Mouse (Mus musculus): Measurements from ENCODE around the gene Ankrd28. TPM values are rescaled to one million over a fixed set of nuclear protein-coding genes. Genes with fewer than 3 reads are reported as not detected.

Ankrd28 gene
- polyA plus RNA-seq, 1 experiment from 2014 or later, result 8.4 TPM

DNA sequence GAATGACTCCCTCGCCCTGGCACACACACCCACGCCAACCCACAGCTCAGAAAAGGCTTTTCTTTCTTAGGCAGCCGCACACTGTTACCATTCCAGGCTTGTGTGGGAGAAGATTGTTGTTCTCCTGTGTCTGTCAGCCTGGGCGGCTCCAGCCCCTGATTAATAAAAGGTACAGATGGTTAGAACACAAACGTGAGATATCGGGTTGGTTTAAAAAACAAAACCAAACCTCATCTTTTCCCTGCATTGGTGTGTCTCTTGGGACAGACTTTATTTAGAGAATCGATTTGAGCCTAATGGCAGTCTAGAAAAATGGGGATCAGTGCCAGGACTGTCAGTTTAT is 890 bp upstream of the Ankrd28 start:
- peak overlapping the region; percentile 68 for H3K9ac ChIP-seq
- 0 out of 2 replicates have a peak, but pooled peaks cover 6% of the 10 kb centered on the region for H3K4me1 ChIP-seq
- WGBS, result 7% methylated on average over 7 of the region's 7 CpGs
- H3K27me3 ChIP-seq, result no peaks in the 10 kb centered on the region
- no peaks in the 10 kb centered on the region for H3K36me3 ChIP-seq
- no peaks in the 10 kb centered on the region for H3K9me3 ChIP-seq (replicated peaks)
- no peak for ATAC-seq (replicated peaks; ENCODE audit: low FRiP score)
- peak overlapping the region; percentile 82 for H3K27ac ChIP-seq
- H3K4me3 ChIP-seq (replicated peaks), result peak overlapping the region; percentile 96
- H3K4me2 ChIP-seq, result peak overlapping the region; percentile 92

DNA sequence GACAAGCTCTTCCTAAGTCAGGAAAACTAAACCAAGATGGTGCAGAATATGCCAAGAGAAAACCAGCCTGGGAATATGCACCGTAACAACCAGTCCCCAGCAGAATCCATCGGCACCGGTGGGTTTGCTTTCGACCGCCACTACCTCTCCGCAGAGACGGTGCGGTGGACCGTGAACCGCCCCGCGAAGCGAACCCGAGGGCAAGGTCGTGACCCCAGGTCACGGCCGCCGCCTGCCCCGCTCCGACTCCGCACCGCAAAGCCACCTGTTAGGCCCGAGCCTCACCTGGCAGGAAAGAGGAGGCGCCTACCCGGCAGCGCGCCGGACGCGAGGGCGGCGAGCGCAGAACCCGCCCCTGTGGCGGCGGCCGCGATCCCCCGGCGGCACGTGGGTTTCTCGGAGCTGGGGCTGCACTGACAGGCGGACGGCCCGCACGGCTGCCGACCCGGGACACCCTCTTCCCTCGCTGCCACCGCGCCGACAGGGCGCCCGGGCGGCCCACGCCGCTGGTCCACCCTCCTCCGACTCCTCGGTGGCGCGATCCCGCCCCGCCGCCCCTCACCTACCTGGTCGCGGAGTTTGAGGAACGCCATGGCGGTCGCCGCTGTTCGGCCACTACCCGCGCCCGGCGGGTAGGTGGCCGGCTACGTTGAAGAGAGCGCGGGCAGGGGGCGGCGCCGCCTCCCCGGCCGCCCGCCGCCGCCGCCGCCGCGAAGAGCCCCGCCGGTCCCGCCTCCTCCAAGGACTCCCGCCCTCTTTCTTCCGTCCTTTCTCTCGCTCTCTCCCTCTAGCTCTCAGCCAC is 489 bp downstream of the Ankrd28 start:
- Histone ChIP-seq H3K9ac (peak overlapping the region; percentile 82), H3K36me3 (no peaks in the 10 kb centered on the region), H3K27me3 (no peaks in the 10 kb centered on the region), H3K4me2 (peak overlapping the region; percentile 92), H3K27ac (peak overlapping the region; percentile 97), H3K9me3 (replicated peaks) (no peaks in the 10 kb centered on the region), H3K4me1 (0 out of 2 replicates have a peak, but pooled peaks cover 6% of the 10 kb centered on the region), H3K4me3 (replicated peaks) (peak overlapping the region; percentile 96)
- peak; percentile 80 for ATAC-seq (replicated peaks; ENCODE audit: low FRiP score)
- WGBS, result under 1% methylated on average over 80 of the region's 97 CpGs

DNA sequence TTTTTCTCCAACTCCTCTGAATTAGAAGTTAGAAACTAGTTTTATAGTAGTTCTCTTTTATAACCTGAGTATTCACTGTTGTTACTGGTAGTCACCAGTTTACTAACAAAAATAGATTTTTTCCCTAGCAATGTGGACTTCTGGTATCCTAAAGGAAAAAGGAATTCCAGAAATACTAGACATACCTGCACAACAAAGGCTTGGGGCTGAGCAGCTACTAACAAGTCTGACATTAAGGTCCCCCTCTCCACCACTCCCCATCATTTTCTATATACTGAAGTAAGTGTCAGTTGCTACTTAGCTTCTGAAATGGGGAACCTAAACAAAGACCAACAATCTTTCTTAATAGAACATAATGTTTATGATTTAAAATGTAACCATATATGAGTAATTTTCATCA is 3.2 kb downstream of the Ankrd28 start:
- Histone ChIP-seq H3K27me3 (no peaks in the 10 kb centered on the region), H3K27ac (no peak overlapping the region), H3K4me2 (no peak overlapping the region), H3K9me3 (replicated peaks) (no peaks in the 10 kb centered on the region), H3K36me3 (no peaks in the 10 kb centered on the region), H3K4me3 (replicated peaks) (no peak overlapping the region), H3K4me1 (0 out of 2 replicates have a peak, but pooled peaks cover 6% of the 10 kb centered on the region), H3K9ac (no peak overlapping the region)
- ATAC-seq (replicated peaks; ENCODE audit: low FRiP score), result no peak

DNA sequence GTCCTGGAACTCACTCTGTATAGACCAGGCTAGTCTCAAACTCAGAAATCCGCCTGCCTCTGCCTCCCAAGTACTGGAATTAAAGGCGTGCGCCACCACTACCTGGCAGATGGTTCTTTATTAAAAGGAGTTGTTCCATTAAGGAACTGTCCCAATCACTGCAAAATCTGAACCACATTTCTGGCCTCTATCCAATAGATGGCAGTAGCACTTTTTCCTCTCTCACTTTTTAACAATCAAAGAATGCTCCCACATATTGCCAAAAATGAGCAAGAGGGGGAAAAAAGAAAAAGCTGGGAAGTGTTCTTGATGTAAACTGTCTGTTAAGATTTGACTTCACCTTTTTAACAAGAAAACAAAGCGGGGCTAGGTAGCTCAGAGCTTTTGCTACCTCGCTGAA is 20.5 kb downstream of the Ankrd28 start:
- Histone ChIP-seq H3K36me3 (peaks cover 7% of the 10 kb centered on the region; the same call in 1 of the 2 replicates), H3K27ac (no peak overlapping the region), H3K4me2 (no peak overlapping the region), H3K4me1 (no peaks in the 10 kb centered on the region), H3K9ac (no peak overlapping the region), H3K9me3 (replicated peaks) (no peaks in the 10 kb centered on the region), H3K4me3 (replicated peaks) (no peak overlapping the region), H3K27me3 (no peaks in the 10 kb centered on the region)
- WGBS, result 92% methylated on average over 5 of the region's 5 CpGs
- ATAC-seq (replicated peaks; ENCODE audit: low FRiP score), result no peak

DNA sequence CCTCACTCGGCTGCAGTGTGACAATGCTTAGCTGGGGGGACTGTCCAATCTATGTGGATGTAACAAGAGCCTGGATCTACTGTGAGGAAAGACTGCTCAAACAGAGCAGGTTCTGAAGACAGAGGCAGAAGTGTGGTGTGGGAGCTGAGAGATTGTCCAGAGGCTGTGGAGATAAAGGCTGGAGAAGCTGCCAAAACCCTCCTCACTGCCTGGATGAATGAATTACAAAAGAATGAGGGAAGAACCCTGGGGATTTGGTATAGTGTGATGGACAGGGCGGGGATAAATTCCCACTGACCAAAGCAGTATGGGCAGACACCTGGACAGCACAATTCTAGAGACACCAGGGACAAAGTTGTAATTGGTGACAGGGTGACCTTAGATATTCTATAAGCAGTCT is 26.7 kb downstream of the Ankrd28 start:
- H3K9me3 ChIP-seq (replicated peaks), result no peaks in the 10 kb centered on the region
- H3K27me3 ChIP-seq, result no peaks in the 10 kb centered on the region
- no peak overlapping the region for H3K27ac ChIP-seq
- WGBS, result 62% methylated on average over 2 of the region's 2 CpGs
- ATAC-seq (replicated peaks; ENCODE audit: low FRiP score), result no peak
- peaks cover 3% of the 10 kb centered on the region; the same call in 1 of the 2 replicates for H3K4me1 ChIP-seq
- peaks cover 7% of the 10 kb centered on the region; the same call in 1 of the 2 replicates for H3K36me3 ChIP-seq
- no peak overlapping the region for H3K4me2 ChIP-seq
- no peak overlapping the region for H3K4me3 ChIP-seq (replicated peaks)
- H3K9ac ChIP-seq, result no peak overlapping the region

DNA sequence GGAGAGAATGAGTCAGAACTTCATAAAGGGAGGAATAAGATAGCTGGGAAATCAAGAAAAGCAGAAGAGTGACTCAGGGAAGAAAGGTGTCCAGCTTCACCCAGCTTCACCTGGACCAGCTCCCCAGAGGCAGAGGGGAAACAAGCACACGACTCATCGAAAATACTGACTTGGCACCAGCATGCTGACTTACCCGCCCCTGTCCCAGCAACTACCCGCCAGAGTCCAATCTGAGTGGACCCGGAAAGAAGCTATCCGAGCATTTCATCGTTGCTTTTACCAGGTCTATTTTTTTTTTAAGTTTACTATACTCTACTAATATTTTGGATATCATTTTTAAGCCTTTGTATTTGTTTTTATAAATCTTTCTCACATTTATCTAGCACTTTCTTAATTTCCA is 29.5 kb downstream of the Ankrd28 start:
- H3K4me3 ChIP-seq (replicated peaks), result no peak overlapping the region
- H3K27ac ChIP-seq, result no peak overlapping the region
- no peaks in the 10 kb centered on the region for H3K36me3 ChIP-seq
- no peak overlapping the region for H3K9ac ChIP-seq
- WGBS, result 79% methylated on average over 7 of the region's 7 CpGs
- H3K9me3 ChIP-seq (replicated peaks), result no peaks in the 10 kb centered on the region
- H3K4me2 ChIP-seq, result no peak overlapping the region
- H3K4me1 ChIP-seq, result peaks cover 3% of the 10 kb centered on the region; the same call in 1 of the 2 replicates
- H3K27me3 ChIP-seq, result no peaks in the 10 kb centered on the region
- no peak for ATAC-seq (replicated peaks; ENCODE audit: low FRiP score)

DNA sequence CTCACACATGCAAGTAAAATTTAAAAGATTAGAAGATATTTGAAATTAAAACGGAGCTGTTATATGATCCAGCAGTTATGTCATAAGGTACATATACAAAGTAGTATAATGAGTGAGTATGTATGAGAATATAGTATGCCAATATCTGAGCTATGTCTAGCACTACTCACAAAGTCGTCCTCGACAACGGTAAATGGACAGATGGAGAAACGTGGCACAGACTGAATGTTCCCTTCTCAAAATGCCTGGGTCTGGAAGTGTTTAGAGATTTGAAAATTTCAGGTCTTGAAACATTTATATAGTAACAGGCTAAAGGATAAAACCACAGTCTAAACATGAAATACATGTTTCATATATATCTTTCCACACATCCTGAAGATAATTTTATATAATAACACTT is 30.0 kb downstream of the Ankrd28 start:
- Histone ChIP-seq H3K4me2 (no peak overlapping the region), H3K9ac (no peak overlapping the region), H3K36me3 (no peaks in the 10 kb centered on the region), H3K4me3 (replicated peaks) (no peak overlapping the region), H3K27me3 (no peaks in the 10 kb centered on the region), H3K4me1 (peaks cover 3% of the 10 kb centered on the region; the same call in 1 of the 2 replicates), H3K27ac (no peak overlapping the region), H3K9me3 (replicated peaks) (no peaks in the 10 kb centered on the region)
- ATAC-seq (replicated peaks; ENCODE audit: low FRiP score), result no peak
- WGBS, result 89% methylated on average over 5 of the region's 5 CpGs

DNA sequence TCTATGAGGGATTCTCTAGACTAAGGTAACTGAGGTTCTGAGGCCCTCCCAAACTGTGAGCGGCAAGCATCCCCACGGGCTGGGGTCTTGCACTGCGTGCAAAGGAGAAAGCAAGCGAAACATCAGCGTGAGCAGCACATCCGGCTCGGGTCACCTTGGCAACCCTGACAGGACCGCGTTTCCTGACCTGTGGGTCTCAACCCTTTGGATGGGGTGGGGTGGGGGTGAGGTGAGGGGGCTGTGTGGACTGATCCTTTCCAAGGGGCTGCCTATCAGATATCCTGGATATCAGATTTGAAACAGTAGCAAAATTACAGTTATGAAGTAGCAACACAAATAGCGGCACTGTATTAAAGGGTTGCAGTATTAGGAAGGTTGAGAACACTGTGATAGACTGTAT is 31.5 kb downstream of the Ankrd28 start:
- no peak for ATAC-seq (replicated peaks; ENCODE audit: low FRiP score)
- H3K27me3 ChIP-seq, result no peaks in the 10 kb centered on the region
- no peaks in the 10 kb centered on the region for H3K9me3 ChIP-seq (replicated peaks)
- H3K4me2 ChIP-seq, result no peak overlapping the region
- H3K27ac ChIP-seq, result no peak overlapping the region
- peaks cover 8% of the 10 kb centered on the region; the same call in 1 of the 2 replicates for H3K4me1 ChIP-seq
- no peak overlapping the region for H3K9ac ChIP-seq
- WGBS, result 61% methylated on average over 10 of the region's 10 CpGs
- no peak overlapping the region for H3K4me3 ChIP-seq (replicated peaks)
- no peaks in the 10 kb centered on the region for H3K36me3 ChIP-seq

DNA sequence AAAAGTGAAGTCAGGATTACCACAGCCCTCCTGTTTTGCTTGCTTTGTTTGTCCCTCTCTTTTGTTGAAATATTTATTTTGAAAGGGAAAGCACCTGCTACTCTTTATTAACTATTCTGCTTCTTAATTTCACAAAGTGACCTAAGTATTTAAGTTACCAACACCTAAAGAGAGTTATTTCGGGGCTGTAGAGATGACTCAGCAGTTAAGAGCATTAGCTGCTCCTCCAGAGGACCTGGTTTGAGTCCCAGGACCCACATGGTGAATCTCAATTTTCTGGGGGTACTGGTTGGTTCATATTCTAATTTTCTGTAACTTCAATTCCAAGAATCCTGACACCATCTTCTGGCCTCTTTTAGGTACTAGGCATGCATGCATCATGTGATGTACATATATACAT is 34.9 kb downstream of the Ankrd28 start:
- no peak overlapping the region for H3K27ac ChIP-seq
- H3K9me3 ChIP-seq (replicated peaks), result no peaks in the 10 kb centered on the region
- 58% methylated on average over 1 of the region's 1 CpGs for WGBS
- H3K27me3 ChIP-seq, result no peaks in the 10 kb centered on the region
- peaks cover 8% of the 10 kb centered on the region; the same call in 1 of the 2 replicates for H3K4me1 ChIP-seq
- H3K4me3 ChIP-seq (replicated peaks), result no peak overlapping the region
- no peak overlapping the region for H3K9ac ChIP-seq
- H3K4me2 ChIP-seq, result no peak overlapping the region
- no peaks in the 10 kb centered on the region for H3K36me3 ChIP-seq
- ATAC-seq (replicated peaks; ENCODE audit: low FRiP score), result no peak

DNA sequence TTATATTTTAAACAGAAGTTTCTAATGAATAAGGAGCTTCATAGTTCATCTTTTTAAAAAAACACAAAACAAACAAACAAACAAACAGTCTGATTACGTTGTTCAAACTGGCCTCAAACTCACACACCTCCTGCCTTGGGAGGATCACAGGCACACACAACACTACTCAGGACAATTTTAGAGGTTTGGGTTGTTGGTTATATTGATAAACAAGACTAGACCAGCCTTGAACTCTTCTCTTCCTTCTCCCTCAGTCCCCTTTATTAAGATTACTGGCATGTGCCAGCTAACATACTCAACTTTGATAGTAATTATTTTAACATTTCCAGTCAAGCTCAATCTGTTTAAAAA is 35.7 kb downstream of the Ankrd28 start:
- Histone ChIP-seq H3K36me3 (no peaks in the 10 kb centered on the region), H3K27me3 (no peaks in the 10 kb centered on the region), H3K9me3 (replicated peaks) (no peaks in the 10 kb centered on the region), H3K4me2 (no peak overlapping the region), H3K27ac (no peak overlapping the region), H3K4me3 (replicated peaks) (no peak overlapping the region), H3K9ac (no peak overlapping the region), H3K4me1 (peaks cover 8% of the 10 kb centered on the region; the same call in 1 of the 2 replicates)
- WGBS, result 37% methylated on average over 1 of the region's 1 CpGs
- ATAC-seq (replicated peaks; ENCODE audit: low FRiP score), result no peak

DNA sequence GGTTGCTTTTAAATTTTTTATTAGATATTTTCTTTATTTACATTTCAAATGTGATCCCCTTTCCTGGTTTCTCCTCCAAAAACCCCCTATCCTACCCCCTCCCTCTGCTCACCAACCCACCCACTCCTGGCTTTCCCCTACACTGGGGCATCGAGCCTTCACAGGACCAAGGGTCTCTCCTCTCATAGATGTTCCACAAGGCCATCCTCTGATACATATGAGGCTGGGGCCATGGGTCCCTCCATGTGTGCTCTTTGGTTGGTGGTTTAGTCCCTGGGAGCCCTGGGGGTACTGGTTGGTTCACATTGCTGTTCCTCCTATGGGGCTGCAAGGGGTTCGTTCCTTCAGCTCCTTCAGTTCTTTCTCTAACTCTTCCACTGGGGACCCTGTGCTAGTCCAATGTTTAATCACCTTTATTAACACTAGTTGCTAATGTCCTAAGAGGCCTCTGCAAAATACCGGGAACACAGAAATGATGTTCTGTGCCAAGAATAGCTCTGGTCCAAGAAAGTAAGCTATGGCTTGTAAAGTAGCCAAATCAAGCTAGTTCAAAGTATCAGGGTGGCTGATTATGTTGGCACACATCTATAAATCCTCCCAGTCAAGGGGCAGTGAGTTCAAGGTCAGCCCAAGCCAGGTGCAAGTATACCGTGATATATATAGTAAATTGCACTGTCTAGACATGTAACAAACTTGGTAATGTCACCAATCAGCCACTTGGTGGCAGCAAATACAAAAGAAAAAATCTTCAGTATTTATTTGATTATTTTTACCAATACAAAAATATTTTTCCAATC is 36.3 kb downstream of the Ankrd28 start:
- peak; percentile 81 for ATAC-seq (replicated peaks; ENCODE audit: low FRiP score)
- 58% methylated on average over 4 of the region's 4 CpGs for whole genome bisulfite sequencing
- Histone ChIP-seq H3K9me3 (replicated peaks) (no peaks in the 10 kb centered on the region), H3K36me3 (no peaks in the 10 kb centered on the region), H3K9ac (no peak overlapping the region), H3K27me3 (no peaks in the 10 kb centered on the region), H3K27ac (no peak overlapping the region), H3K4me2 (no peak overlapping the region), H3K4me1 (peaks cover 8% of the 10 kb centered on the region; the same call in 1 of the 2 replicates), H3K4me3 (replicated peaks) (no peak overlapping the region)

DNA sequence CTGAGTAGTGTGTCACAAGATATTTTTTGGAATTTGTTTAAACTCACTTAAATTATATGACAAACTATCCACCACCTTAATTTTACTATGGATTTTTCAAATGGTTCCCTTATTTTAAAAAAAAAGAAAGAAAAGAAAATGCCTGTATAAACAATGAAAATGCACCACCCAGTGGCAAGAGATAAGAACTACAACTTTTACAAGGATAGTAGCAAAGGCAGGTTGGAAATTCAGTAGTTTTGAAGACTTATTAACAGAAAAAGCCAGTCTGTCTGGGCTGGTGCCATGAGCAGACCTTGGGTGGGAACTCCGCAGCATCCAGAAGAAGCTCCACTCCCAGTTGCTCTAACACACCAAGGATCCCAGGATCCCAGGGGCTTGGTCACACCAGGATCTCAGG is 39.7 kb downstream of the Ankrd28 start:
- no peaks in the 10 kb centered on the region for H3K36me3 ChIP-seq
- H3K4me2 ChIP-seq, result no peak overlapping the region
- 38% methylated on average over 1 of the region's 1 CpGs for WGBS
- ATAC-seq (replicated peaks; ENCODE audit: low FRiP score), result no peak
- H3K4me3 ChIP-seq (replicated peaks), result no peak overlapping the region
- no peaks in the 10 kb centered on the region for H3K9me3 ChIP-seq (replicated peaks)
- peaks cover 7% of the 10 kb centered on the region; the same call in 1 of the 2 replicates for H3K4me1 ChIP-seq
- no peaks in the 10 kb centered on the region for H3K27me3 ChIP-seq
- no peak overlapping the region for H3K27ac ChIP-seq
- no peak overlapping the region for H3K9ac ChIP-seq
